22 mouse cellular contexts compared by ENCODE assay signal in genomic region chr19:44676555-44677120, GRCm38 (mm10).
A peak's percentile ranks its signal among the peaks of the same experiment; 100 is the strongest.
DNase-seq lines count a peak whose midpoint lies in the region; ATAC-seq and TF ChIP-seq lines count a peak whose summit lies in the region.
"Had no signal": no experiment of that assay in that cellular context is flagged by ENCODE, and none has a peak within 500 bp of the region (broad histone marks: within the 10 kb centered on the region; RNA-seq: fewer than 3 reads in every experiment).

No protein-coding gene starts in this region.

- no peaks in the 10 kb centered on the region for H3K36me3 ChIP-seq in hindbrain, postnatal 0 days (ENCODE audit: insufficient read depth, low read length)
- no peaks in the 10 kb centered on the region for H3K36me3 ChIP-seq in hindbrain, embryonic 11.5 days (ENCODE audit: control insufficient read depth, insufficient read depth, low read length)
- H3K36me3 ChIP-seq in forebrain, embryonic 13.5 days (ENCODE audit: poor library complexity, severe bottlenecking), result no peaks in the 10 kb centered on the region
- no peaks in the 10 kb centered on the region for H3K36me3 ChIP-seq in kidney, embryonic 16.5 days (ENCODE audit: insufficient read depth, low read length)
- H3K36me3 ChIP-seq: embryonic facial prominence, embryonic 12.5 days; midbrain, embryonic 12.5 days had no signal

- WGBS in hindbrain, postnatal 0 days, result 10% methylated on average over 12 of the region's 12 CpGs
- 5% methylated on average over 12 of the region's 12 CpGs for WGBS in hindbrain, embryonic 11.5 days
- WGBS in forebrain, embryonic 13.5 days, result 3% methylated on average over 12 of the region's 12 CpGs
- WGBS in kidney, embryonic 16.5 days, result 10% methylated on average over 12 of the region's 12 CpGs

- no peak for TF ChIP-seq CTCF in hindbrain, postnatal 0 days (IDR thresholded peaks at IDR 0.05; ENCODE audit: low read depth)

- no peaks in the 10 kb centered on the region for H3K9me3 ChIP-seq in hindbrain, postnatal 0 days (ENCODE audit: low read length)
- H3K9me3 ChIP-seq in hindbrain, embryonic 11.5 days (ENCODE audit: control insufficient read depth, low read length), result no peaks in the 10 kb centered on the region
- H3K9me3 ChIP-seq in forebrain, embryonic 13.5 days (replicated peaks), result no peaks in the 10 kb centered on the region
- H3K9me3 ChIP-seq in kidney, embryonic 16.5 days (ENCODE audit: low read length), result no peaks in the 10 kb centered on the region
- H3K9me3 ChIP-seq: embryonic facial prominence, embryonic 12.5 days; midbrain, embryonic 12.5 days had no signal

- peaks cover 60% of the 10 kb centered on the region for H3K27me3 ChIP-seq in hindbrain, postnatal 0 days (ENCODE audit: insufficient read depth, low read length)
- H3K27me3 ChIP-seq in hindbrain, embryonic 11.5 days (ENCODE audit: control insufficient read depth, insufficient read depth, low read length), result peaks cover 95% of the 10 kb centered on the region
- peaks cover 98% of the 10 kb centered on the region for H3K27me3 ChIP-seq in forebrain, embryonic 13.5 days
- H3K27me3 ChIP-seq in kidney, embryonic 16.5 days (ENCODE audit: insufficient read depth, low read length), result peaks cover 75% of the 10 kb centered on the region

- H3K4me2 ChIP-seq in hindbrain, postnatal 0 days (ENCODE audit: low read depth, low read length), result no peak overlapping the region
- no peak overlapping the region for H3K4me2 ChIP-seq in hindbrain, embryonic 11.5 days (replicated peaks; ENCODE audit: low read depth, low read length)
- peak overlapping the region; percentile 24 for H3K4me2 ChIP-seq in forebrain, embryonic 13.5 days
- H3K4me2 ChIP-seq in kidney, embryonic 16.5 days (replicated peaks; ENCODE audit: low read depth, low read length), result 0 out of 2 replicates have a peak overlapping the region, but pooled peaks have one; percentile 1
- H3K4me2 ChIP-seq: embryonic facial prominence, embryonic 12.5 days; heart, embryonic 11.5 days; midbrain, embryonic 12.5 days had no signal

- peaks cover 12% of the 10 kb centered on the region; the same call in 1 of the 2 replicates for H3K4me1 ChIP-seq in hindbrain, postnatal 0 days (ENCODE audit: insufficient read depth, low read length)
- H3K4me1 ChIP-seq in hindbrain, embryonic 11.5 days (replicated peaks; ENCODE audit: control insufficient read depth, insufficient read depth, low read length), result peaks cover 5% of the 10 kb centered on the region
- H3K4me1 ChIP-seq in forebrain, embryonic 13.5 days, result peaks cover 41% of the 10 kb centered on the region
- peaks cover 27% of the 10 kb centered on the region for H3K4me1 ChIP-seq in kidney, embryonic 16.5 days (ENCODE audit: insufficient read depth, low read length)

- H3K27ac ChIP-seq in hindbrain, postnatal 0 days, result no peak overlapping the region
- no peak overlapping the region for H3K27ac ChIP-seq in hindbrain, embryonic 11.5 days (ENCODE audit: low read depth, low read length)
- no peak overlapping the region for H3K27ac ChIP-seq in forebrain, embryonic 13.5 days
- no peak overlapping the region for H3K27ac ChIP-seq in kidney, embryonic 16.5 days (ENCODE audit: low read length)
- H3K27ac ChIP-seq: embryonic facial prominence, embryonic 12.5 days; midbrain, embryonic 12.5 days had no signal

- no peak for ATAC-seq in hindbrain, postnatal 0 days
- ATAC-seq in hindbrain, embryonic 11.5 days (ENCODE audit: low FRiP score), result no peak
- peak; percentile 66 for ATAC-seq in forebrain, embryonic 13.5 days
- ATAC-seq in kidney, embryonic 16.5 days (ENCODE audit: low FRiP score, low TSS enrichment), result no peak; the same call in 1 of the 2 replicates
- ATAC-seq: activated CD4-positive, CD25-positive, alpha-beta regulatory T cell, adult 4 months; intestine, postnatal 0 days had no signal

- peak; percentile 45 for DNase-seq in hindbrain, postnatal 0 days (ENCODE audit: low spot score)
- DNase-seq in hindbrain, embryonic 11.5 days (ENCODE audit: low spot score), result no peak
- peak; percentile 27 for DNase-seq in Muller cell, postnatal 12 days (ENCODE audit: inconsistent ontology term)
- DNase-seq in frontal cortex, postnatal 36 days (ENCODE audit: low spot score in 2 of 2), result no peak
- no peak for DNase-seq in spleen, adult 12 weeks (ENCODE audit: low spot score)
- no peak for DNase-seq in heart, adult 11 months
- DNase-seq: adrenal gland, postnatal 36 days; cerebellum, postnatal 25 days; gastrocnemius, postnatal 25 days; heart, postnatal 4 days; layer of hippocampus, adult 9-11 months; liver; lung, adult 18-20 months; lung, postnatal 36 days; thymus, adult 2 months had no signal

- H3K4me3 ChIP-seq in hindbrain, postnatal 0 days (ENCODE audit: low read length), result no peak overlapping the region
- no peak overlapping the region for H3K4me3 ChIP-seq in hindbrain, embryonic 11.5 days (ENCODE audit: low read depth, low read length)
- no peak overlapping the region for H3K4me3 ChIP-seq in forebrain, embryonic 13.5 days
- H3K4me3 ChIP-seq in kidney, embryonic 16.5 days (ENCODE audit: low read length), result no peak overlapping the region
- H3K4me3 ChIP-seq: embryonic facial prominence, embryonic 12.5 days; midbrain, embryonic 12.5 days had no signal

- H3K9ac ChIP-seq in hindbrain, postnatal 0 days (replicated peaks; ENCODE audit: low read length), result no peak overlapping the region
- no peak overlapping the region for H3K9ac ChIP-seq in hindbrain, embryonic 11.5 days (ENCODE audit: low read depth, low read length)
- no peak overlapping the region for H3K9ac ChIP-seq in forebrain, embryonic 13.5 days
- no peak overlapping the region for H3K9ac ChIP-seq in kidney, embryonic 16.5 days (replicated peaks; ENCODE audit: low read length)
- H3K9ac ChIP-seq: embryonic facial prominence, embryonic 12.5 days; midbrain, embryonic 12.5 days had no signal

Comparison
In these comparisons a context has a peak if more than half of its experiments do, and no peak if none do; other contexts are left out.
1. DNase-seq: peak in hindbrain, postnatal 0 days (single experiment) and Muller cell, postnatal 12 days (single experiment); none in hindbrain, embryonic 11.5 days (single experiment), frontal cortex, postnatal 36 days (0 of 2), spleen, adult 12 weeks (single experiment) and heart, adult 11 months (single experiment).
2. H3K4me2 ChIP-seq: peak in forebrain, embryonic 13.5 days (single experiment) and kidney, embryonic 16.5 days (single experiment); none in hindbrain, postnatal 0 days (single experiment) and hindbrain, embryonic 11.5 days (single experiment).